Mouse (Mus musculus) left cerebral cortex, adult 2 months (tissue): ENCODE data around the gene Chmp4b. TPM values are rescaled to one million over a fixed set of nuclear protein-coding genes. Genes with fewer than 3 reads are reported as not detected.

Source experiments
- DNase-seq, 2 experiments: peaks; one replicate each; pipeline ENCODE4 v3.0.0; 2021 to 2022; ENCODE audit warnings: low spot score in 2 of 2, mixed read lengths in 1 of 2; ENCODE audit errors: extremely low spot score in 1 of 2
- H3K27ac ChIP-seq: fragments of 200-600 bp; 2 replicates; pipeline ENCODE4 v1.8.1; 2022
- H3K4me3 ChIP-seq: fragments of 200-600 bp; 2 replicates; pipeline ENCODE4 v1.8.1; 2022
- CTCF ChIP-seq: fragments of 200-600 bp; IDR thresholded peaks from 2 replicates; pipeline ENCODE4 v1.8.1; 2022; ENCODE audit warnings: antibody characterized with exemption, mild to moderate bottlenecking, moderate library complexity
- intact Hi-C: fragments of 180-260 bp; cut with DNase I; formaldehyde crosslinking; loops from one replicate; pipeline ENCODE4 v1.15.1; 2025
- total RNA-seq, 2 experiments: library from RNA; stranded (reverse); gene quantifications; 2 replicates each; pipeline ENCODE4 v1.2.3; 2021

Gene Chmp4b
- total RNA-seq, 2 experiments from 2014 or later: 215 to 217 TPM

DNA sequence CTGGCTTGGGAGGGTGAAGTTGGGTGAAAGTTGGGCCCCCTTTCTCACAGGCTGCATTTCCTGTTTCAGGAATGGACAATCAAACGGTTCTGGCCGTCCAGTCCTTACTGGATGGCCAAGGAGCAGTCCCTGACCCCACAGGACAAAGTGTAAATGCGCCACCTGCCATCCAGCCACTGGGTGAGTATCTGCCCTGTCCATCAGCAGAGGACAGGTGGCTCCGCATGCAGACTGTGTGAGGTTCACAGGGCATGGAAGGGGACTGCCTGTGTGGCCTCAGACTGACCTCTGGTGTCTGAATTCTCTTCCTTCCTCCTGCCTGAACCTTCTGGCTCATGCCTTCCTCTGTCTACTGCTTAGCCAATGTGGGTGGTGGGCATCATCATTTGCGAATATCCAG is 29.8 kb upstream of the Chmp4b start:
- DNase-seq: no peak
- intact Hi-C loops: no loop called here
- Histone ChIP-seq H3K4me3 (no peak overlapping the region), H3K27ac (no peak overlapping the region)
- TF ChIP-seq CTCF: no peak

GRCm38 (mm10) chr2:154624137-154624536 is 27.4 kb upstream of the Chmp4b start:
- no peak for DNase-seq
- intact Hi-C loops: no loop called here
- TF ChIP-seq CTCF: peak; percentile 19; the same call in 1 of the 2 replicates
- Histone ChIP-seq H3K4me3 (no peak overlapping the region), H3K27ac (no peak overlapping the region)

DNA sequence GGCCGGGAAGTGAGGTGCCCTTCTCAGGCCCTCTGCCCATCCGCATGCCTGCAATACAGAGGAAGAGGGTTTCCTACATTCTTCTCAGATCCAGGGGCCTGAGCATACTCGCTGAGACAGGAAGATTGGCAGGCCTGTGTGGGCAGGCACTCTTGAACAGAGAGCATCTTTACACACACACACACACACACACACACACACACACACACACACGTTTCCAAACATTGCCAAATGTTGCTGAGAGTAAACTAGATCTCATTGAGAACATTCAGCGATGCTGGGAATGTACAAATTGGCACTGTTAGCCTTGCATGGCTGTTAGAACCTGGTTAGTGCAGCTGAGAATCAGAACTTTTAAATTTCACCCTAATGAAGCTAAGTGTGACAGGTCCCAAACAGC is 21.0 kb upstream of the Chmp4b start:
- no peak for DNase-seq
- Histone ChIP-seq H3K4me3 (no peak overlapping the region), H3K27ac (no peak overlapping the region)
- TF ChIP-seq CTCF: no peak
- intact Hi-C loops: no loop called here

GRCm38 (mm10) chr2:154632203-154632780 is 19.2 kb upstream of the Chmp4b start:
- TF ChIP-seq CTCF: no peak
- H3K4me3 ChIP-seq: no peak overlapping the region
- H3K27ac ChIP-seq: no peak overlapping the region
- intact Hi-C loops: no loop called here
- DNase-seq: no peak

DNA sequence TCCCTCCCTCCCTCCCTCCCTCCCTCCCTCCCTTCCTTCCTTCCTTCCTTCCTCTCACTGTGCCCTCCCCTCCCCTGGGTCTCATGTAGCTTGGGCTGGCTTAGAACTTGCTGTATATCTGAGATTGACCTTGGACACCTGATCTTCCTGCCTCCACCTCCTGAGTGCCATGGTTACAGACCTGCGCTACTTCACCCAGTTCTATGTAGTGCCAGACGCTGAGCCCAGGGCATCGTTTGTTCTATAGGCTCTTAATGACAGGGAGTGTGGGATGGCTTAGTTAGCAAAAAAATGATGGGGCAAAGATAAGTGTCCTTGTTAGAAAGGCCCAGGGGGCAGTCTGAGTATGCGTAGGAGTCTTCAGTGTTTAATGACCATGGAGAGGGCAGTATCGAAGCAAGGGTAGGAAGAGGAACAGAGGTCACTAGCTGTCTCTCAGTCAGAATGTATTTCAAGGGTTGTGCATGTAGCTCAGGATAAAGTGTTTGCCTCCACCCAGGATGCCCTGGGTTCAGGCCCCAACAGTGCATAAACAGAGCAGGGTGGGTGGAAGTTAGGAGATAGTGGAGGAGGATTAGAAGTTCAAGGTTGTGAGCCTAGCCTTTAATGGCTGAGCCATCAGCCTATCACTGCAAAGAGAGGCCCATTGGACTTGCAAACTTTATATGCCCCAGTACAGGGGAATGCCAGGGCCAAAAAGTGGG is 18.3 kb upstream of the Chmp4b start:
- intact Hi-C loops: no loop called here
- no peak for TF ChIP-seq CTCF
- DNase-seq: no peak
- no peak overlapping the region for H3K4me3 ChIP-seq
- no peak overlapping the region for H3K27ac ChIP-seq

DNA sequence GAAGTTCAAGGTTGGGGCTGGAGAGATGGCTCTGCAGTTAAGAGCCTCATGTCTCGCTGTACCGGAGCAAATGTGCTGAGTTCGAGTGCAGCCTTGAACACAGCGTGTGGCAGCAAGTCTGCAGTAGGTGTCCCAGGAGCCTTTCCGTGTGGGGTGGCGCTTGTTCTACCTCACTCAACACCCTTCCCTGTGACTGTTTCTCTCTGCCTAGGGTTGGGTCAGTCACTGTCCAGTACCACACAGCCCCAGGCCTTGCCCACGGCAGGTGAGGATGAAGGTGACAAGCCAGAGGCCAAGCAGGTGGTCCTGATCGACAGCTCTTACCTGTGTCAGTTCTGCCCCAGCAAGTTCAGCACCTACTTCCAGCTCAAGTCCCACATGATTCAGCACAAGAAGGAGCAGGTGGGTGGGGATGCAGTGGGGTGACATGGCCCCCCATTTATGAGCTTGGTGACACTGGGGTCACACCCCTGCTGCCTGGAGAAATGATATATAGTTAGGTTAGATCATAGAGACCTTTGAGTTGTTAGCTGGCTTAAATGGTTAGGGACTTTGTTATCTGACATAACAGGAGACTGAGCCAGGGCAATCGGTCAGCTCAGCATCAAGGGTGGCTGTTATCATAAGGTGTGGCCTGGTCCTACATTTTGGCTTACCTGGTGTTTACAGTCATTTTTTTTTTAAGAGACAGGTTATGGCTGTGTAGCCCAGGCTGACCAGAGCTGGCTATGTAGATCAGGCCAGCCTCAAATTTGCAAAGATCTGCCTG is 17.4 kb upstream of the Chmp4b start:
- intact Hi-C loops: no loop called here
- TF ChIP-seq CTCF: no peak
- H3K4me3 ChIP-seq: no peak overlapping the region

DNA sequence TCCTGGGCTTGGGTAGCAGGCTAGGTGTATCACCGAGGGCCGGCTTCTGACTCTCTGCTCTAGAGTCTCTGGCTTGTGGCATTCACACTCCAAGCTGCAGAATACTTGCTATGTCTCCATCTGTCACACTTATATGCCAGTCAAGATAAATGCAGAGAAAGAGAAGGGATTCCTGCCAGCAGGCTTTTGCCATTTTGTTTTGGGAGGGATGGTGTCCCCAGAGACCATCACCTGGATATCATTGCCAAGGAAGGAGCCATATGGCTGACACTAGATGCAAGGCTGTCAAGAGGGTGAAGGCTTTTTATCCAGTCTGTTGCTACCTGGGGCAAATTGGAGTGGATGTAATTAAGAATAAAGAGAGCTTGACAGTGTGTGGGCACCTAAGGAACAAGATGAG is 15.7 kb upstream of the Chmp4b start:
- intact Hi-C loops: no loop called here
- DNase-seq: no peak
- no peak overlapping the region for H3K4me3 ChIP-seq
- H3K27ac ChIP-seq: no peak overlapping the region
- TF ChIP-seq CTCF: no peak

More for the DNA sequence above, 17.4 kb upstream of the Chmp4b start:
- no peak for DNase-seq
- no peak overlapping the region for H3K27ac ChIP-seq

DNA sequence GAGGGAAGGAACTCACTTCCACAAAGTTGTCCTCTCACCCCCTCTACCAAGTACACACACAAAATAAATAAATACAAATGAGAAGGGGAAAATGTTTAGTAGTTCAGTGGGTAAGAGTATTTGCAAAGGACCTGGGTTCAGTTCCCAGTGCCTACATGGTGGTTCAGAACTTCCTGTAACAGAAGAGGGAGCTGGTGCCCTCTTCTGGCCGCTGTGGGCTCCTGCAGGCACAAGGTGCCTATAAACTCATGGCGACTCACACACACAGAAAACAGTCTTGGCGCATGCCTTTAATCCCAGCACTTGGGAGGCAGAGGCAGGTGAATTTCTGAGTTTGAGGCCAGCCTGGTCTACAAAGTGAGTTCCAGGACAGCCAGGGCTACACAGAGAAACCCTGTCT is 13.0 kb upstream of the Chmp4b start:
- peak; percentile 15; the same call in 1 of the 2 replicates for TF ChIP-seq CTCF
- Histone ChIP-seq H3K27ac (no peak overlapping the region), H3K4me3 (no peak overlapping the region)
- no peak for DNase-seq
- intact Hi-C loops: no loop called here

- no peak overlapping the region for H3K4me3 ChIP-seq
- no peak for DNase-seq
- no peak overlapping the region for H3K27ac ChIP-seq
- TF ChIP-seq CTCF: no peak
- intact Hi-C loops: no loop called here
Observed at GRCm38 (mm10) chr2:154639115-154639514, 12.4 kb upstream of the Chmp4b start.

GRCm38 (mm10) chr2:154641176-154641575 is 10.3 kb upstream of the Chmp4b start:
- Histone ChIP-seq H3K4me3 (no peak overlapping the region), H3K27ac (no peak overlapping the region)
- DNase-seq: no peak
- no peak for TF ChIP-seq CTCF
- intact Hi-C loops: no loop called here

- TF ChIP-seq CTCF: no peak
- no peak overlapping the region for H3K4me3 ChIP-seq
- no peak overlapping the region for H3K27ac ChIP-seq
- DNase-seq: no peak
- intact Hi-C loops: no loop called here
Observed at GRCm38 (mm10) chr2:154642005-154642459, 9.5 kb upstream of the Chmp4b start.

DNA sequence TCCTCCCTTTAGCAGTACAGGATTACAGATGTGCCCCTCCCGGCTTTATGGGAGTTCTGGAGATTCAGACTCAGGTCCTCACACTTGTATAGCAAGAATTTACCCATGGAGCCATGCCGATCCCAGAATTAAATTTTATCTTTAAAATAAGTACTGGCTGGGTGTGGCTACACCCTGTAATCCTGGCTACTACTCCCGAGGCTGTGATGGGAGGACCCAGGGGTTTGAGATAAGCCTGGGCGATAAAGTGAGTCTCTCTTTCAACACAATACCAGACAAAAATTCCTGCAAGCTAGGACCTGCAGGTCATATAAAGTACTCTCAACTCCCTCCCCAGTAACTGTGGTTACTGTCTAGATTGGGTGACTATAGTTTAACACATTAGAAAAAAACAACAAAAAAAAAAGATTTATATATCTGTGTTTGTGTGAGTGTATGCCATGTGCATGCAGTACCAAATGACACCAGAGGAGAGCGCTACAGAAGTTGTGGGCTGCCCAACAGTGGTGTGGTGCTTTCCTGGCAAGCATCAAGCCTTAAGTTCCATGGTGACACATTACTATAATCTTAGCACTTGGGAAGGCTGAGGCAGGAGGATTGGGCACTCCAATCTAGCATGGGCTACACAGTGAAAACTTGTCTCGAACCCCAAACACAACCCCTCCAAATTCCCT is 8.7 kb upstream of the Chmp4b start:
- peak; percentile 17 for TF ChIP-seq CTCF
- H3K4me3 ChIP-seq: no peak overlapping the region
- DNase-seq: no peak
- H3K27ac ChIP-seq: no peak overlapping the region
- intact Hi-C loops: no loop called here
